Mouse (Mus musculus): ENCODE data around the gene Dglucy.
A peak's percentile ranks its signal among the peaks of the same experiment; 100 is the strongest.

Dglucy gene

DNA sequence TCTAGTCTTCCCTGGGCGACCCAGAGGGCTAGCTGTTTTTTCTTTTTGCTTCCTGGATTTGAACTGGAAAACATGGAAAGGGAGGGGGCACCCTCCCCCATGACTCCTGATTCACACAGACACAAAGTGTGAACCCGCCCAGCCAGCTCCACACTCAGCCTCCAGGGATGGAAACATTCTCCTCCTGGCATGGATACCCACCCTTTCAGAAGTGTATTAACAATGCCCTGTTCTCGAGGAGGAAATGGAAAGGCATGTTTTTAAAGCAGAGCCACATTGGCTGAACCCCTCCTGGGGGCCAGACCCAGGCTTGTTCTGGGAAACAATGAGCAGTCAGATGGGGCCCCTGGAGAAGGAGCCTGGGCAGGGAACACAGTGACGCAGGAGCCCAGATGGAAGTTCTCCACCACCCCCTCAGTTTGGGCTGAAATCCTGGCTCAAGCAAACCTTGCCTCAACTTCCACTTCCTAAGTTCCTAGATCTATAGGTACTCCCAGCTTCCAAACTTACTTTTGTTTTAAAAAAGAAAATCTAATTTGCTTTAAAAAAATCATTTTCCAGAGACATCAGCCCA is 89.3 kb downstream of the Dglucy start:
- TF ChIP-seq CTCF (conservative IDR thresholded peaks at IDR 0.05; ENCODE audit: low read length), result no peak
- no peak for TF ChIP-seq POU5F1 (IDR thresholded peaks at IDR 0.05; ENCODE audit: borderline replicate concordance, low read length)
- no peak for TF ChIP-seq NANOG (IDR thresholded peaks at IDR 0.05; ENCODE audit: borderline replicate concordance, low read length)
- peaks cover 5% of the 10 kb centered on the region; the same call in 1 of the 2 replicates for H3K27me3 ChIP-seq (ENCODE audit: insufficient read depth, low read length)

DNA sequence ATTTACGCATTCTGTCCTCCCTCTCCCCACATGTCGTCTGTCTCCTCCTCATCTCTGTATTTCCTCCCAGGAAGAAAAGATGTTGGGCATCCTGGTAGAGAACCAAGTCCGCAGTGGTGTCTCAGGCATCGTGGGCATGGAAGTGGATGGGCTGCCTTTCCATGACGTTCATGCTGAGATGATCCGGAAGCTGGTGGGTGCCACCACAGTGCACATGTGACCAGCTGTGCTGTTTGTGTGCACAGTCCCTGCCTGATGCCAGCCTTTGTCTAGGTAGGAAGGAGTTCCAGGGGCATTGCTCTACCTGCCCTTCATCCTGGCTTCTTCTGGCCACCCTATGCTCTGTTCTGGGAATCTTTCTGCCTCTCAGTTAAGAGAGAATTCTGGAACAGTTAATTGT is 92.4 kb downstream of the Dglucy start:
- TF ChIP-seq POU5F1 (IDR thresholded peaks at IDR 0.05; ENCODE audit: borderline replicate concordance, low read length), result no peak
- no peak for TF ChIP-seq CTCF (conservative IDR thresholded peaks at IDR 0.05; ENCODE audit: low read length)
- no peak for TF ChIP-seq NANOG (IDR thresholded peaks at IDR 0.05; ENCODE audit: borderline replicate concordance, low read length)
- no peaks in the 10 kb centered on the region for H3K36me3 ChIP-seq (ENCODE audit: insufficient read depth, low read length)
- peaks cover 13% of the 10 kb centered on the region for H3K4me1 ChIP-seq (replicated peaks; ENCODE audit: low read depth, low read length)

More for the DNA sequence above, 89.3 kb downstream of the Dglucy start:
- H3K36me3 ChIP-seq (ENCODE audit: insufficient read depth, low read length), result no peaks in the 10 kb centered on the region
- peaks cover 4% of the 10 kb centered on the region; the same call in 1 of the 2 replicates for H3K9me3 ChIP-seq (ENCODE audit: low read length)
- H3K4me3 ChIP-seq (replicated peaks; ENCODE audit: low read length), result no peak overlapping the region
- peaks cover 13% of the 10 kb centered on the region for H3K4me1 ChIP-seq (replicated peaks; ENCODE audit: low read depth, low read length)

DNA sequence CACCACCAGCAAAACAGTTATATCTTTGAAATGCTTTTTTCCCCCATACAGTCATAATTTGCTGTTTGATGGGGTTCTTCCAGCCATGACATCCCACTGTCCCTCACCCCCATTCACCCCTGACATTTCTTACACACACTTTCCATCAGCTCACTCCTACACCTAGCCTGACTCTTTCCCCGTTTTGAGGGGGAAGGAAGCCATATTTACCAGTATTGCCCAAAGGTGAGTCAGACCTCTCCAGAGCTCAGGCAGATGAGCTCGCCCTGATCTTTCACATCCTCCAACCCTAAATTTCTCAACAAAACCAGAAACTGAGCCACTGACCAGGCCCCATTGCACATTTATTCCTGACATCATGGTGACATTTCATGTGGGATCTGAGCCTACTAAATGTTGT is 93.0 kb downstream of the Dglucy start:
- no peak overlapping the region for H3K4me3 ChIP-seq (replicated peaks; ENCODE audit: low read length)
- TF ChIP-seq NANOG (IDR thresholded peaks at IDR 0.05; ENCODE audit: borderline replicate concordance, low read length) (no peak), CTCF (conservative IDR thresholded peaks at IDR 0.05; ENCODE audit: low read length) (no peak), POU5F1 (IDR thresholded peaks at IDR 0.05; ENCODE audit: borderline replicate concordance, low read length) (no peak)

More for the DNA sequence above, 92.4 kb downstream of the Dglucy start:
- H3K27me3 ChIP-seq (ENCODE audit: insufficient read depth, low read length), result peaks cover 5% of the 10 kb centered on the region; the same call in 1 of the 2 replicates
- peaks cover 4% of the 10 kb centered on the region; the same call in 1 of the 2 replicates for H3K9me3 ChIP-seq (ENCODE audit: low read length)
- H3K4me3 ChIP-seq (replicated peaks; ENCODE audit: low read length), result no peak overlapping the region

DNA sequence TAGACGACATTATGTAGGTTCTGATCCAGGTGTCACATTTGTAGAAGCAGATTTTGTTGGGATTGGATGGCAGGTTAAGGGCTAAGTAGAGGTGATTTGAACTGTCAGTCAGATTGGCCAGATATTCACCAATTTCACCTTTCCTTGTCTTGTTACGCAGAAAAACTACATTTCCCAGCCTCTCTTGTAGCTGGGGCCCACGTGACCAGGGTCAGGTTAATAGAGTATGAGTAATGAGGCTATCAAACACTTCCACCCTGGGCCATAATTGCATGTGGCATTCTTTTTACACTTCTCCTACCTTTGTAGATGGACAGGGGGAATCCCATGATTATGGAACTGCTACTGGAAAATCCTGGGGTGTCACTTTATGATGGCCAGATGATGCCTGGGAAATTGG is 94.8 kb downstream of the Dglucy start:
- TF ChIP-seq CTCF (conservative IDR thresholded peaks at IDR 0.05; ENCODE audit: low read length), result no peak
- TF ChIP-seq NANOG (IDR thresholded peaks at IDR 0.05; ENCODE audit: borderline replicate concordance, low read length), result no peak
- peaks cover 5% of the 10 kb centered on the region; the same call in 1 of the 2 replicates for H3K27me3 ChIP-seq (ENCODE audit: insufficient read depth, low read length)
- H3K4me3 ChIP-seq (replicated peaks; ENCODE audit: low read length), result no peak overlapping the region
- H3K36me3 ChIP-seq (ENCODE audit: insufficient read depth, low read length), result no peaks in the 10 kb centered on the region
- H3K4me1 ChIP-seq (replicated peaks; ENCODE audit: low read depth, low read length), result peaks cover 21% of the 10 kb centered on the region
- no peaks in the 10 kb centered on the region for H3K9me3 ChIP-seq (ENCODE audit: low read length)

More for the DNA sequence above, 93.0 kb downstream of the Dglucy start:
- Histone ChIP-seq H3K4me1 (replicated peaks; ENCODE audit: low read depth, low read length) (peaks cover 13% of the 10 kb centered on the region), H3K27me3 (ENCODE audit: insufficient read depth, low read length) (peaks cover 5% of the 10 kb centered on the region; the same call in 1 of the 2 replicates), H3K9me3 (ENCODE audit: low read length) (peaks cover 4% of the 10 kb centered on the region; the same call in 1 of the 2 replicates), H3K36me3 (ENCODE audit: insufficient read depth, low read length) (no peaks in the 10 kb centered on the region)

DNA sequence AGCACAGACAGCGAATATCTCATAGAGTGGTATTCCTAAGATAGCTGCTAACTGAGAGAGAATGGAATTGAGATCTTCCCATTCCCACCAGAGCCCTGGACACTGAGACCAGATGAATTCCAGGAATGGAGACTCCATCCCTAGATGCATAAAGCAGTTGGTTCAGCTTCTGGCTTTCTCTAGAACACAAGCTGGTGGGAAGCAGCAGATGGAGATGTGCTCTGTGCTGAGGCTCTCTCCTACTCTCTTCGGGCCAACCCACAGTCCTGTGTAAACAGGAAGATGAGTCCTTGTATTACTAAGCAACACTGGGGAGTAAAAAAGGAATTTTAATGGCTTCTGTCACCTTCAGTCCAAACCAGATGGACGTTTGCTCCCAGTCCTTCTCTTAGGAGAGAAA is 96.7 kb downstream of the Dglucy start:
- TF ChIP-seq NANOG (IDR thresholded peaks at IDR 0.05; ENCODE audit: borderline replicate concordance, low read length) (no peak), CTCF (conservative IDR thresholded peaks at IDR 0.05; ENCODE audit: low read length) (no peak), POU5F1 (IDR thresholded peaks at IDR 0.05; ENCODE audit: borderline replicate concordance, low read length) (no peak)
- no peaks in the 10 kb centered on the region for H3K36me3 ChIP-seq (ENCODE audit: insufficient read depth, low read length)

DNA sequence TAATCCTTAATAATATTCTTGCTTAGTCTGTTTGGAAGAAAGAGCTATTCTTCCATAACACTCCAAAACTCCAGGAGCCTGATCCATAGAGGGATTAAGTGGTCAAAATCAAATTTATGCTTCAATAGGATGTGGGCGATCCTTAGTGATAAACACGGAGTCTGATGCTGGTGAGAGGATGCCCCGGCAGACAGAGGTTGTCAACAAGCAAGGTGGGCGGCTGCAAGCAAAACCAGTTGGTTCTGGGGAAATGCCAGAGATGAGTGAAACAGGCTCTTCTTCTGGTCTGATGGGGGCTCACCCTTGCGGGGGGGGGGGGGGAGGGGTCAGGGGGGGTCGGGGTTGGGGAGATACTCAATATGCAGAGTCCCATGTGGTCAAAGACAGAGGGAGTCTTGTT is 97.1 kb downstream of the Dglucy start:
- no peaks in the 10 kb centered on the region for H3K36me3 ChIP-seq (ENCODE audit: insufficient read depth, low read length)
- H3K27me3 ChIP-seq (ENCODE audit: insufficient read depth, low read length), result peaks cover 8% of the 10 kb centered on the region
- no peak overlapping the region for H3K4me3 ChIP-seq (replicated peaks; ENCODE audit: low read length)
- H3K9me3 ChIP-seq (ENCODE audit: low read length), result no peaks in the 10 kb centered on the region
- TF ChIP-seq NANOG (IDR thresholded peaks at IDR 0.05; ENCODE audit: borderline replicate concordance, low read length), result no peak
- TF ChIP-seq CTCF (conservative IDR thresholded peaks at IDR 0.05; ENCODE audit: low read length), result no peak
- no peak for TF ChIP-seq POU5F1 (IDR thresholded peaks at IDR 0.05; ENCODE audit: borderline replicate concordance, low read length)
- H3K4me1 ChIP-seq (replicated peaks; ENCODE audit: low read depth, low read length), result peaks cover 18% of the 10 kb centered on the region

More for the DNA sequence above, 96.7 kb downstream of the Dglucy start:
- Histone ChIP-seq H3K9me3 (ENCODE audit: low read length) (no peaks in the 10 kb centered on the region), H3K27me3 (ENCODE audit: insufficient read depth, low read length) (peaks cover 8% of the 10 kb centered on the region), H3K4me1 (replicated peaks; ENCODE audit: low read depth, low read length) (peaks cover 18% of the 10 kb centered on the region), H3K4me3 (replicated peaks; ENCODE audit: low read length) (no peak overlapping the region)

DNA sequence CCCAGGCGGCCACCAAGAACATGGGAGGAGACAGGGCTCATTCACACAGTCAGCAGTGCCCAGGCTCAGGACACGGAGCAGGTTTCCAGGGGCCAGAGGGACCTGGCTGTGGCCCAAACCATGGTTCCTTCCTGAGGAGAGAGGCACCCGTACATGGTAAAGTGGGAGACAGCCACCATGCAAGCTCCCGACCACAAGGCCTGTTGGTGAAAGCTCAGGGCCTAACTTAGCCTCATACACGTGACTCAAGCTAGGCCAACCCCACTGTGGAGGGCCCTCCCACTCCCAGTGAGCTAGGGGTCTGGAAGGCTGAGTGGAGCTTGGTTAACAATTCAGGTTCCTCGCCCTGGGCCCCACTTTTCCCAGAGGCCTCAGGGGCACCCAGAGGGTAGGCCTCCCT is 99.1 kb downstream of the Dglucy start:
- H3K36me3 ChIP-seq (ENCODE audit: insufficient read depth, low read length), result no peaks in the 10 kb centered on the region
- H3K4me1 ChIP-seq (replicated peaks; ENCODE audit: low read depth, low read length), result peaks cover 18% of the 10 kb centered on the region
- H3K9me3 ChIP-seq (ENCODE audit: low read length), result no peaks in the 10 kb centered on the region
- peak overlapping the region; percentile 49 for H3K4me3 ChIP-seq (replicated peaks; ENCODE audit: low read length)
- TF ChIP-seq POU5F1 (IDR thresholded peaks at IDR 0.05; ENCODE audit: borderline replicate concordance, low read length) (no peak), NANOG (IDR thresholded peaks at IDR 0.05; ENCODE audit: borderline replicate concordance, low read length) (no peak), CTCF (conservative IDR thresholded peaks at IDR 0.05; ENCODE audit: low read length) (no peak)
- H3K27me3 ChIP-seq (ENCODE audit: insufficient read depth, low read length), result peaks cover 4% of the 10 kb centered on the region

DNA sequence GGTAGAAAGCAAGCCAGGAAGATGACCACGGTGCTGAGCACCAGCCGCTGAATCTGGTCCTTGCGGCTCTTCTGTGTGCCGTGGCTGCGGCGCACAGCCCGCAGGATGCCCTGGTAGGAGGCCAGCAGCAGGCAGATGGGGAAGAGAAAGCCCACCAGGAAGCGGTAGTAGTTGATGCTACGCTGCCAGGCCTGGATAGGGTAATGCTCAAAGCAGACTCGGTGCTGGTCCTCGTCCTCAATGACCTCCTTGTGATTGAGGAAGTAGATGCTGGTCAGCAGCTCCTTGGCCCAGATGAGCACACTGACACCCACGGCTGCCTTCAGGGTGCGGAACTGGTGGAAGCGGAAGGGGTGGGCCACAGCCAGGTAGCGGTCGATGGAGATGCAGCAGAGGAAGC is 99.7 kb downstream of the Dglucy start:
- no peak for TF ChIP-seq NANOG (IDR thresholded peaks at IDR 0.05; ENCODE audit: borderline replicate concordance, low read length)
- Histone ChIP-seq H3K4me3 (replicated peaks; ENCODE audit: low read length) (peak overlapping the region; percentile 49), H3K4me1 (replicated peaks; ENCODE audit: low read depth, low read length) (peaks cover 18% of the 10 kb centered on the region), H3K36me3 (ENCODE audit: insufficient read depth, low read length) (no peaks in the 10 kb centered on the region), H3K27me3 (ENCODE audit: insufficient read depth, low read length) (peaks cover 5% of the 10 kb centered on the region), H3K9me3 (ENCODE audit: low read length) (no peaks in the 10 kb centered on the region)

DNA sequence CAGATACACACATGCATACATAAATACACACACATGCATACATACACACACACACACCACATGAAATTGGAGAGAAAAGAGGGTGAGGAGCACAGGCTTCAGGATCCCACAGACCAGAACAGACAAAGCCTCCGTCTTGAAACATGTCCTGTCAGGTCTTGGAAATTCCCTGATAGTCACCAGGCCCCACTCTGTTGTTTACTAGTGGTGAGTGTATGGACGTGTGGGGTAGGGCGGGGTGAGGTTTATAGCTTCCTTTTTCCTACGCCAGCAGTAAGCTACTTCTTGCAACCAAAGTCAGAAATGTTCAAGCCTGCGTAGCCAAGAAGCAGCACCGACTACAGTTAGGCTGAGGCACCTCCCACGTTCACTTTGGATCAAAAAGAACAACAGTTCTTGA is 104.3 kb downstream of the Dglucy start:
- no peak for TF ChIP-seq NANOG (IDR thresholded peaks at IDR 0.05; ENCODE audit: borderline replicate concordance, low read length)
- H3K27me3 ChIP-seq (ENCODE audit: insufficient read depth, low read length), result peaks cover 35% of the 10 kb centered on the region
- H3K4me1 ChIP-seq (replicated peaks; ENCODE audit: low read depth, low read length), result peaks cover 16% of the 10 kb centered on the region
- H3K9me3 ChIP-seq (ENCODE audit: low read length), result no peaks in the 10 kb centered on the region
- no peak overlapping the region for H3K4me3 ChIP-seq (replicated peaks; ENCODE audit: low read length)
- H3K36me3 ChIP-seq (ENCODE audit: insufficient read depth, low read length), result no peaks in the 10 kb centered on the region
